Mouse (Mus musculus) adipocyte (in vitro differentiated cells): ENCODE measurements at regions not wholly inside any gene's neighbourhood (a gene's known extent, or its start where the extent isn't known, plus 50 kb on each side); places are given as distances from the start of the nearest gene placed in this dataset.
A peak's percentile ranks its signal among the peaks of the same experiment; 100 is the strongest.

Source experiments
- DNase-seq: peaks from one replicate; pipeline ENCODE4 v3.0.0-alpha.2; 2016; ENCODE audit warnings: low spot score

DNA sequence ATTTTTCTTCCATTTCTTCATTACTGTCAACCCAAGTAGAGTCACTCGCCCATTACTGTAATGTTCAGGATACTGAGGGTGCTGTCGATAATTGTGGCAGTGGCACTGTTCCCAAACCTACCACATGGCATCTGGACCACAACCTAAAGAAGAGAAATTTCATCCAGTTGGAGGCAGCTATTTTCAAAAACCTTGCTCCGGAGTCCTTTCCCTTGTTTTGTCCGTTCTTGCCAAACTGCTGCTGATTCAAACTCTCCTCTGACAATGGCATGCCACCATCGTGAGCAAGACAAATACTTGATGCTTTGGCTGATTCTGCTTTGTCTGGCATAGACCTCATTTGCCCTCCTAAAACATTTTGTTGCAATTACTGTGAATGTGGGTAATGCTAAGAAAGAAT is 176.9 kb upstream of the Spaca1 start:
- no peak for DNase-seq

DNA sequence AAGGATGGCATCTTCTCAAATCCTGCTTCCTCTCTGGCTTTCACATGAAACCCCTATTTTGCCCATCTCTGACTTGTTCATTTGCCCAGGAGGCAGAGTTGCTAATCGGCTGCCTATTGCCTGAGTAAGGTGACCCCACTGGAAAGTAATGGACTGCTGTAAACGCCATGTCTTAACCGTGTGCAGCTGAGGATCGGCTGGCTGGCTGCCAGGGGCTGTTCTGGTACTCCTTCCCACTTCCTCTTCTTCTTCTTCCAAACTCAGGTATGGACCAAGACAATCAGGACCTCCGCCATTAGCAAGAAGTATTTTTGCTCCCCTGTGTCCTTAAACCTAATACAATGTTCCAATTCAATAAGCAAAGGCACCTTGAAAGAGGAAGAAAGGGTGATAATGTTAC is 177.6 kb upstream of the Spaca1 start:
- DNase-seq: no peak

DNA sequence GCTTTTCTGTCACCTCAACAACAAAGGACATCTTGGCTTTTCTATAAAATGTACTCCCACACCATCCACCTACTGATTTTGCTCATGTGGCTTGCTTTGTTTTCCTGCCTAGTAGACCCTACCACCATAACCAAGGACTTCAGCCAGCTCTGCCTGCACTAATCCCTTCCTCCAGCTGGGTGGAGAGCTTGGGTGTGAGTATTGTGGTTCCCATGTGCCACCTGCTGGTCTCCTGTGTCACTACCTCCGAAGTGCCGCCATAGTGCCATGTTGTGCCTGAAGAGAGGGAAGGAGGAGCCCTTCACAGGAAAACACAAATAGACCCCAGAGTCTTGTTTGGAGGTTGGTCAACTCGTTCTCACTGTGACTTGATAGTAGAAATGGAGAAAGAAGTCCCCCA is 181.3 kb upstream of the Spaca1 start:
- peak; percentile 77 for DNase-seq

DNA sequence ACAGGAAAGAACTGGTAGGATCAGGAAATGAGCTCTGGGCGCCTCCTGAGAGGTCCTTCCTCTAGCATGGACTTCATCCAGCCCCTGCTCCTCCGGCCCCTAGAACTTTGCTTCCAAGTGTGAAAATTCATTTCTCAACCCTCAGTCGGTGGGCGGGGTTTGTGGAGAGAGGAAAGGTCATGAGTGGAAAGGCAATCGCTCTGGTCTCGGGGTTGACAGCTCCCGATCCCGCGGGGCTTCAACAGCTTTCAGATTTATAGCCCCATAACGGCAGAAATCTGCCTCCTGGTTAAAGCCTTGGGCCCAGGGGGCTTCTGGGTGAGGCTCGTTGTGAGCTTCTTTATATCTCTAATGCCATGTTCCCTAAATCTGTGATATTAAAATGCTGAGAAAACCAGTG is 184.2 kb upstream of the Spaca1 start:
- DNase-seq: peak; percentile 29

DNA sequence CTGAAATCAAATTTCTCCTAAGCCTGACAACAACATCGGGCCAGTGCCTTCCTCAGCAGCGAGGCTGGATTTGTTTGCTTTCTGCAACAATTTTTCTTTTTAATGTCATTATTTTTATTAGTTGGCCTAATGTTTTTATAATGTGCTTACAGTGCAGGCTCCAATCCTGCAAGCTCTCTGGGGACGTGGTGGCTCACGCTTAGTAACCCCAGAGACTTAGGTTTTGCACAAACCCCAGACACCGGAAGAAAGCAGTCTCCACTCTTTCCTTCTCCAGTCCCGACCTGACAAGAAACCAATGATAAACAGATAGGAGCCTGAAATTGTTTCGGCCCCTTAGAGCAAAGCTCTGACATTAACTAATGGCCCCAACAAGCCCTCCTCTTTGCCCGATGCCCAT is 184.7 kb upstream of the Spaca1 start:
- DNase-seq: no peak

DNA sequence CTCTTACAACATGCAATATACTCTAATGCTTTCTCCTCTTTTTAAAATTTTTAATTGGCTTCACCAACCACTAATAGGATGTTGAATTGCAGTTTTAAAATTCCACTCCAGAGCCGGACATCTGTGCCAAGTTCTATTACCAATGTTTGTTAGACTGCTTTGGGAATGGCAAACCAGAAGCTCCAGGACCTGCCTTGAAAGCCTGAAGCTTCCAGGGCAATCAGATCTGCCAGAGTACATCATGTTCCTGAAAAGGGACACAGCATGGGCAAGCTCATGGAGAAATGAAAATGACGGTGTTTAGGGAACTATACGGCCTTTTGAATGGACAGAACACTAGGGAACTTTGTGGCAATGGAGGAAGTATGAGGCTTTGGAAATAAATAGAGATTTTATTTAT is 187.8 kb upstream of the Spaca1 start:
- no peak for DNase-seq

DNA sequence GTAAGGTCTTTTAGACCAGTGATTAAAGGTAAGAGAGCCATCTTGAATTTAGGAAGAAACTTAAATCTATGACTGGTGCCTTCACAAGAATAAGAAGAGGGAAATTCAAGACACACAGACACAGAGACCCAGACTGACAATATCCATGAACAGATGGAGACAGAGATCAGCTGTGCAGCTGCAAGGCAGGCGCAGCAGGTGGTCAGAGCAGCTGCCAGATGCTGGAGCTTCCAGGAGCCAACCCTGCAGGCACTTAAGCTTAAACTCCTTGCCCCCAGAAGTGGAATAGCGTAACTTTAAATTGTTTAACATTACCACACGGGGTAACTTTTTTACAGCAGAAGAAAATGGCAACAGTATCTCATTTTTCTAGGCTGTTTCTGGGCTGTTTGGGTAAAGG is 189.6 kb upstream of the Spaca1 start:
- no peak for DNase-seq

DNA sequence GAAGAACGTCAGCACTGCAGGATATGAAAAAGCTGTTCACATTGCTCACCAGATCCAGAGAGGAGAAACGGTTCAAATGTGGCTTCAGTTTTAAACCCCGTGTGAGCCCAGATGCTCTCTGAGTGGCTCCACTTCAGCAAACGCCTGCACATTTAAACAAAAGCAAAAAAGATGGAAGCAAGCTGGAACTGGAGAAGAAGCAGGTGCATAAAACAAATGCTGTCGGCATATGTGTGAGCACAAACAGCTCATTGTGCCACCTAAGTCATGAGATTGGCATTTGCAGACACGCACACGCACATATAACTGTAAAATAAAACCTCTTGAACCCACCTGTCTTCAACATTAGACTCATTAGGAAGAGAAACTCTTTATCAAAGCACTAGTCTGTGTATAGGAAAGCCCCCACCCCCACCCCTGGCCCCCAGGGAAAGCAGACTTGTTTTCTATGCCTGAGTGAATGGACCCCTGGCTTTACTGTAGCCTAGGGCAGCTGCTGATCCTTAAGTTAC is 191.1 kb upstream of the Spaca1 start:
- DNase-seq: no peak

DNA sequence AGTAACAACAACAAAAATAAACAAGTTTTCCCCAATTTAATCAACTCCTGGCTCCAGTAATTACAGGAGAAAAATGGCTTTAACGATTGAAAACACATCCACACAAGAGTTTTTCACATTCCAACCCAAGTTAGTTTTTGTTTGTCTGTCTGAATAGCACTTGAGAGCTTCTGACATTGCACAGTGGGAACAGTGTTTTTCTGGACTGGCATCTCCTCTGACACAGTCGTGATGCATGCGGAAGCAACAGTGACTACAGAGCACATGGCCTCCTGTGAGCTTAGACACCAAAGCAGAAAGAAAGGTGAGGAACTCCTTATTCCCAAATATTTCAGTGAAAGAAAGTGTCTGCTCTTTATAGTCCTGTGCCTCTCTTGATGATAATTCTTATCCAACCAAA is 191.7 kb upstream of the Spaca1 start:
- no peak for DNase-seq

DNA sequence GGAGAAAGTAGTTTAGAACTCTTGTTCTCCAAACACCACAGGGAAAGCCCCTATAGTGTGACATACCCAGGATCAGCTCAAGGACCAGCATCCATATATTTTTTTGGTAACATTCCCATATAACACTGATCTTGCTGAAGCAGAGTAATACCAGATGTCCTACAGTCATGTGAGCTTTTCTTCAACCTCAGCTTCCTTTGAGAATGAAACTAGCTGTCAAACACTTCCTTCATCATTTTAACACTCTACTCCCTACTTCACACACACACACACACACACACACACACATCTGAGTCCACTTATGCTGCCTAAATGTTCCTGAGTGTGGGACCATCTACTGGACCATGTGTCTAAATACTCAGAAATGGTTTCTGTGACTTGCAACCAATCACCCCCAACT is 209.5 kb upstream of the Spaca1 start:
- no peak for DNase-seq

DNA sequence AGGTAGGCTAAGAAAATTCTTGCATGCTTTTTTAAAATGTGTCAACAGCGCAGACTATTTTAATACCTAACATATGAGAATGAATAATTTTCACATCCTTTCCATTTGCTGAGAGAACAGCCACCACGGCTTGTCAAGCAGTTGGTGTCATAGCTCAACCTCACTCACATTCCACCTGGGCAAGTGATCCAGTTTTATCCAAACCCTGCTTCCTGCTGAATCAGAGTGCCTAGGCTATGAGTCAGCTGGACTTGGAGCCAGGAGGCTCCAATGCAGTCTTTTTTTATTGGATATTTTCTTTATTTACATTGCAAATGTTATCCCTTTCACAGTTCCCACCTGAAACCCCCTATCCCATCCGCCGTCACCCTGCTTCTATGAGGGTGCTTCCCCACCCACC is 210.5 kb upstream of the Spaca1 start:
- DNase-seq: no peak

DNA sequence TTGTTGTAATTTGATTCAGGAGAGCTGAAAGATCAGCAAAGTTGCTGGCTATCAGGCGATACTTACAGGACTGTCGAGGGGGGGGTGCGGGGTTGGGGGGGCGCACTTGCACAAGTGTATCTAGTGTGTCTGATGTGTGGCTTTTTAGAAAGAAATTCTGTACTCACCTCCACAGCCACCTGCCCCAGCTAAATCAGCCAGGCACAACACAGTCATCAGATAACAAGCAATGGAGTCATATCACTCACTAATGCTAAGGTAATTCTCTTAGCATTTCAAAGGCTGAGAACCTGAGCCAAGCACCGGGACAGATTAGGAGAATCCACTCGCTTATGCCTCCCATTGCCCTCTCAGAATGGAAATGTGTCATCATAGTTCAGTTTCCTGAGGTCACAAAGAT is 211.8 kb upstream of the Spaca1 start:
- no peak for DNase-seq

DNA sequence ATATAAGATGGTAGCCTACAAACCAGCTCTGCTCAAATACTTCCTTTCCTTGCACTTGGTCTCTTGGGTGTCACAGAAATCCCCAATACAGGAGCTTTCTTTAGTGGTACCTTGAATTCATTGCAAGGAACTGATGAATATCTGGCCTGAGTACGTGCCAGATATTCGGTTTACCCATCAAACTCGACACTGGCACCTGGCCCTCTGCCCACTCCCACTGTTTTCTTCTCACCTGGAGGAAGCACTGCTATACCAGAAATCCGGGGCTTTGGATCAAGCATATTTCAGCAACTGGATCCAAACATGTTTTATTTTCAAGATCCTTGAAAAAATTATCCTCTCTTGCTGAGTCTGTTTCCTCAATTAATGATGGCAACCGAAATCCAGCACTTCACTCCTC is 214.4 kb upstream of the Spaca1 start:
- DNase-seq: no peak

DNA sequence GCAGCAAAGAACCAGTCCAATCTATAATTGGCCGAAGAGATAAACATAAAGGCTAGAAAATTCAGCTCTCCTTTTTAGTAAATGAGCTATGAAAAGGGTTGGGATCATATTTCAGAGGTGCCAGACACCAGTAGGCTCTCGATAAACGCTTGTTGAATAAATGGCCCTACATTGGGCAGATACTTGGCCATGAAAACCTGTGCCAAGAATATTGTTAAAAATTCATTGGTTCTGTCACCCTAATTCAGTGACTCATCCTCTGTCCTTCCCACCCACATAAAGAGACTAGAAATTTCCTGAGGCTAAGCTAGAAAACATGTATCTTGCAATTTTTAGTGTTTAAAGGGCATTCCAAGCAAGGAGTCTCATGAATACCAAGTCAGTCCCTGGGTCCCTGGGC is 224.3 kb upstream of the Spaca1 start:
- no peak for DNase-seq

DNA sequence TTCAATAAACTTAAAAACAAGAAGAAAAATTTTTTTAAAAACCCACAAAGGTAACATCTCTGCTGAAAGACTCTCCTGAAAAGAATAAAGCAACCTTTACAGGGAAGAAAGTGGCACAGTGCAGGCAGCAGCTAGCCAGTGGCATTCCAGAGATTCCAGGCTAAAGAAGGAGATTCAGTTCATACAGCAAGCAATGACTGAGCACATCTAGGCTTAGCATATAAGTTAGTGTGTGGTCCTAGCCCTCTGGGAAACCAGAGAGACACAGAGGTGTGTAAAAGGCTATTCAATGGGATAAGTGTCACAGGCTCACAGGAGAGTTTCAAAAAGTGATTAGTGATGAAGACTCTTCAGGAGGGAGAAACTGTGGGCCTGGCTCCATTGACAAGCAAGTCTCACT is 225.4 kb upstream of the Spaca1 start:
- no peak for DNase-seq

DNA sequence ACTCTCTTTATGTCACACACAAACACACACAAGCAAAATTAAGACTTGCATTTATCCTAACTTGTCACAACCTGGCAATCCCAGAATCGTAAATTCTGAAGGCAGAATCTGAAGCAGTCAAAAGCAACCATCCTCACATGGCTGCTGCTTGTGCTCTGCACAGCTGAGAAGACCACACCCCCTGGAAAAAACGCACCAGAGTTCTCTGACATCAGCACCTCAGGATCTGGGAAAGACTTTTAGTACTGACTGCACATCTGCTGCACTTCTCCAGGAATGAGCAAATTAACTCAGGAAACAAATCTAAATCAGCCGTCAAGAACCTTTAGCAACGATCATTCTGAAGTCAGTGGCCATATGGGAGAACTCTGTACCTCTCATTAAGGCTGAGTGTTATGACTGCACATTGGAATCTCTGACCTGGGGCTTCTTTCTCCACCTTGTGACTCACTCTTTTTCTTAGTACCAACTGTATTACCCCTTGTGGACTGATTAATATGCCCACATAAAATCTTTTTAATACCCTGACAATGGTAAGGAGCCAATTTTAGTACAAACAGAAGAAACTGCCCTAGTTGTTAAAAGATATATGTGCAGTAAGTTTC is 248.1 kb upstream of the Akirin2 start:
- DNase-seq: no peak

DNA sequence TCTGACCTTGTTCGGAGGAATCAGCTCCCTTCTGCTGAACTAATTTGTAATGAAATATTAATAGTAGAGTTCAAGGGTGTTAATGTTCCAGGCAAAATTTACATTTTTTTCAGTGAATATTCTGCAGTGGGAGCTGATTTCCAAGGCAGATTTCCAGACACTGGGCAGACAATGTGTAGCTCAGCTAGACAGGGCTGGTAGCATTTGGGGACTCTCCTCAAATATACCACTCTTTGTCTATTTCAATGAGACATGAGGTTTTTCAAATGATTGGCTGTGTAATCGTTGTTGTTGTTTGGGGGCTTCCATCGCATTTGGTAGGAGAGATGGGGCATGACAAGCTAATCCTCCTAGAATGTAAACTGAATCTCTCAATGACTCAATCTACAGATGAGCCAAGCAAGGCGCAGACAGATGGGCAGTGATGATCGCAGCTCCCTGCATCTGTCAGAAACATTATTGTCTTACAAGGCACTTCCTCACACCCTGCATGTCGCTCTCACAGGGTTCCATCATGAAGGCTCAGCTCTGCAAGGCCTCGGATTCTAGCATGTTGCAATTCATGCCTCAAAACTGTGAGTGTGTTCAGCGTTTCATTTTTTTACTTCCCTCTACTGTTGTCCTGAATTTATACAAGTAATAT is 241.7 kb upstream of the Akirin2 start:
- no peak for DNase-seq

DNA sequence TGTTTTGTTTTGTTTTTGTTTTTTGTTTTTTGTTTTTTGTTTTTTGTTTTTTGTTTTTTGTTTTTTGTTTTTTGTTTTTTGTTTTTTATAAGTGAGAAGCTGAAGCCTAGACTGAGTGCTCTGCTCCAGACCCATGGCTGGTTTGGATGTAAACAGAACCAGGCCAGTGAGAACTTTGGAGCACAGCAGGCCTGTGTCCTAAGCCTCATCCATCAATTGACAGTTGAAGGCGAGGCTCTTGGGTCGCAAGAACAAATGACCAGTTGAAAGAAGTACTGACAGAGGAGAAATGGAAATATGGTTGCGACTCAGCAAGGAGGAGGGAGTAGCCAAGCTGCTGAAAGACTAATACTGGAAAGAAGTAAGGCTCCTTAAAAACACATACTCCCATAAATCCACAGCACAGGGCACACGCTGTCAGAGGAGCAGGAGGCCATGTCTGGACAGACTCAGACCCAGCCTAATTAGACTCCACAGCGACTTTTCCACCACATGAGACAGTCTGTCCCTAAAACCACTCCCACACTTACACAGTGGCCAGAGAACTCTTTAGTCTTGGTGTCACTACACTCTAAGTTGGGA is 240.6 kb upstream of the Akirin2 start:
- no peak for DNase-seq

DNA sequence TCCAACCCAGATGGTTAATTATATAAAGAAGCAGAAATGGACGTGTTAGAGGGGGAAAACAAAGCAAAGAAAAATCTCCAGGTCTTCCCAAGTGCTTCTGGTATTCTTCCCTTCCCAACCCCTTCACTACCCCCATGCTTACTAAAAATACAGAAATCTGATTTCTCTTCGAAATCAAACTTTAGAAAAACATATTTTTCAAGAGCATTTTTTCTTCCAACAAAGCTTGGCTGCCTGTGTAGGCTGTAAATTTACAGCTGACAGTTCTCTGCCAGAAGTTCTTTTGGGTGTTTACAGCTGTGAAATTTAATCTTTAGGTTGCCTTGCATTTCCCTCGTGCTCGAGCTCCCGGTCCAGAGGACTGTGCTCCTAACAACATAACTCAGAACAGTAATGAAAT is 234.9 kb upstream of the Akirin2 start:
- no peak for DNase-seq

DNA sequence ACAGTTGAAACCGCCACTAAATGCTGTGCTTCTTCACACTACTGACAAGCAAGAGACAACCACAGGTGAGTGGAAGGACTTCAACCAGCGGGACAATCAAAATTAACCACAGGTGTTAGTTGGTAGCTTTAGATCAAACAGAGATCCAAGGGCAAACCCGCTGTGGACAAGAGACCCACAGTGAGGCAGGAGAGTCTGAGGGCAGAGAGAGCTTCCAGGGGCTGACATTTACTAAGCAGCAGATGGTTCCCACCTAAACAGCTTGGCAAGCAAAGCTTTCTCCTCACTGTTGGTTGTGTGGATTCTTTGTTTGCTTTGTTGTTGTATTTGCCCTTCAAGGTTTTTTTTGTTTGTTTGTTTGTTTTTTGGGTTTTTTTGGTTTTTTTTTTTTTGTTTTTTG is 227.9 kb upstream of the Akirin2 start:
- no peak for DNase-seq

DNA sequence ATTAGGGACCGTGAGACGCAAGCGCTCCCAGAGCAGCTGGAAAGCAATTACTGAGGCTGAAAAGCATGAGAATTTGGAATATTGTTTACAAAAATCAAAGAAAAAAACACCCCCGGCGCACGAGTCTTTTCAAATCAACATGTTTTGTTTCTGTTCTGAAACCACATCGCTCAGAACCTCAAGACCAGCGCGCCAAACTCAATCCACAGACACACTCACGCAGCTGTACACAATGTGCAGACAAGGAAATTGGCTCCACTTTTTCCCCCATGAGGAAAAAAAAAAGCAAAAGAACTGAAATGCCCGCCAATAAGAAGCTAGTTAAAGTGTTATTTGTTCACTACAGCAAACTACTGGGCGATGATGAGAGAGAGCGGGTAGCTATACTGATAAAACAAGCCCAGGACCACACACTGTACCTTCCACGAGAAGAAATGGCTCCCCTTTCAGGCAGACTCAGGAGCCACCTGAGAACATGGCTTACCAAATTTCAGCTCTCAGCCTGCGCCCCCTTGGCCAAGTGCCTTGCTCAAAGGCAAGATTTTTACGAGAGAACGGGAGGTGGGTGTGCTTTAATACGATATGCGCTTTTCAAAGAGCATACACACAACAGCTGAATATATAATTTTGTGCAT is 222.5 kb upstream of the Akirin2 start:
- DNase-seq: no peak

DNA sequence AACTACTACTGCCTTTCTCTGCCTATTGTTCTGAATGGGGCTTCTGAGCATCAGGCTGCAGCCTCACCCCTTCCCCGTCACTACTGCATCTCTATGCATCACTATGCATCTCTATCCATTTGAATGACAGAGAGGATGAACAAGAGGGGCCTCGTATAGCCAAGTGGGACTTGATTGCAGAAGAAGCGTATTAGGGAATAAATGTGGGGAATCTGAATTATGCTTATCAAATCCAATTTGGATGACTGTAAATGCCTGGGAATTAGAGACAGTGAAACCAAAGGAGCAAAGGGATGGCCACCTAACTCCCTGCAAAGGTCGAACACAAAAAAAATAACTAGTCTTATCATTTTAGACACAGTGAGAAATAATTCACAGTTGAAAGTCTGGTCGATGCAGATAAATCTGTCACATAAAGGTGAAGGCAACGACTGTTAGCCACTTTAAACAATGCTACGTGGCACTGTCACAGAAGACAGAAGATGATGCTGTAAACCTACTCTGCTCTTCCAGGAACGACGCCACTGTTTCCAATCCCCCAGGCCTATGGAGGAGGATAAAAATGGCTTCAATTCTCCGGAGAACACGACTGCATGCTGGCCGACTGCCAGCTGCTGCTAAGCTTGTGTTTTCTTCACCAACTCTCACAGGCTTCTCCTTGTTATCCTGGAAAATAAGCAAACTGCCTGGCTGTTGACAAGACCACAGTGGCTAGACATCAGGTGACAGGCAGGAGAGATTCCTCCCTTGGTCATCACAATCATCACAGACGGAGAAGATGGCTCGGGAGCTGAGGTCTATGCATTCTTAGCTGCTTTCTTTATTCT is 213.6 kb upstream of the Akirin2 start:
- no peak for DNase-seq

DNA sequence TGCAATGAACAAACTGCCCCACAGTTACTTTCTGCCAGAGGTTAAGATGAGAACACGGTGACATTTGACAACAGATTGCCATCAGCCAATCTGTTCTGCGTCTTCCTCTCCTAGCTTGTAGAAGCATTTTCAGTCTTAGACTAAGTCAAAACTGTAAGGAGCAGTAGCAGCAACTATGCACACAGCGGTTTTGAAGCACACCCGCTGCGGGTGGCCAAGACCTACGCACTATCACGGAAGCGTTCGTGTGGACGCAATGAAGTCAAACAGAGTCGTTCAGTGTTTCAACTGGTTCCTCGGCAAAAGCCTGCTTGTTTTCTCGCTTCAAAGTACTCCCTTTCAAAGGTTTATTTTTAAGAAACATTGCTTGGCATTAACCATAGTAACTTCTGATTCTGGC is 212.9 kb upstream of the Akirin2 start:
- DNase-seq: no peak
